Mouse (Mus musculus) left cerebral cortex, postnatal 14 days (tissue): Measurements from ENCODE around the gene Ms4a14. TPM values are rescaled to one million over a fixed set of nuclear protein-coding genes. Genes with fewer than 3 reads are reported as not detected.
A peak's percentile ranks its signal among the peaks of the same experiment; 100 is the strongest.
"Not testable (repeated sequence)": the region's sequence is repeated elsewhere in the genome, so short reads cannot be mapped to it uniquely, and the experiment has no call there.

Source experiments
- DNase-seq, 2 experiments: peaks; one replicate each; pipeline ENCODE4 v3.0.0; 2021 to 2022; ENCODE audit warnings: low spot score in 2 of 2, mixed read lengths in 1 of 2
- intact Hi-C: fragments of 180-260 bp; cut with DNase I; formaldehyde crosslinking; loops from one replicate; pipeline ENCODE4 v1.15.1; 2025
- long read RNA-seq, 2 experiments: library from polyadenylated mRNA; stranded (forward); transcript quantifications; one replicate each; pipeline ENCODE4 v2.0.0; 2021
- total RNA-seq, 2 experiments: library from RNA; stranded (reverse); gene quantifications; 2 replicates each; pipeline ENCODE4 v1.2.3; 2021

The Ms4a14 gene
- total RNA-seq = not detected
- long read RNA-seq, experiment 1 = 0 reads
- long read RNA-seq, experiment 2 = 0 reads

DNA sequence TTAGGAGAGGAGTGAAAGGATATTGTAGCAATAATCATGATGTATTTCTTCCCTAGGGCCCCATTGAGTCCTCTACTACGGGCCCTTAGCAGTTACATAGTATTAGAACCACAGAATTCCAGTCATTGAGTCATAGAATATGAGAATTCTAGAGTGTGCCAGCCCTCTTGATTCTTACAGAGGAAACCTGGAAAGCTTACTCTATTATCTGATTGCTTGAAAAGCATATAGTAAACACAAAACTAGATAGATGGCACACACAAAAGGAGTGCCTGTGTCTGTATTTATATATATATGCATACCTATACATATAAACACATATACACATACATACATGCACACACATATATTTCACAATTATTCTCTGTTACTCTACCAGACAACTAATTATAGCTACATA lies at the start of gene Ms4a14:
TSS of gene Ms4a14 (minus strand) at position 101 of the 400 bp plus-strand sequence.
- no peak for DNase-seq
- intact Hi-C loops = no loop called here

DNA sequence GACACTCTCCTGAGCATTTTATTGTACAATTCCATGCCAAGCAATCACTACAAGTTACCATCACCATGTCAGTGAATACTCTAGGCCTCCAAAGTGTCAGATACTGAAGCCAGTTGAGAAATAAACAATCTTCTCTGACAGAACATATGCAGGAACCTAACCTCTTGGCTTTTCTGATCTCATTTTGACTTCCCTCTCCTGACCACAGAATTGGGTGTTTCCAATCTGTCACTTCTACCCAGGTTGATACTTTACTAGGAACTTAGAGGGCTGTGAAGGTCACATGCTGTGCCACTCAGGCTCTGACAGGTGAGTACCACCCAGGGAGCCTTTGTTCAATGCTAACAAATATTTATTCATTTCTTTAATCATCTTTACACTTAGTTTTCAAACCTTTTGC lies 47.7 kb upstream of the Ms4a14 start:
- no peak for DNase-seq
- intact Hi-C loops = no loop called here

DNA sequence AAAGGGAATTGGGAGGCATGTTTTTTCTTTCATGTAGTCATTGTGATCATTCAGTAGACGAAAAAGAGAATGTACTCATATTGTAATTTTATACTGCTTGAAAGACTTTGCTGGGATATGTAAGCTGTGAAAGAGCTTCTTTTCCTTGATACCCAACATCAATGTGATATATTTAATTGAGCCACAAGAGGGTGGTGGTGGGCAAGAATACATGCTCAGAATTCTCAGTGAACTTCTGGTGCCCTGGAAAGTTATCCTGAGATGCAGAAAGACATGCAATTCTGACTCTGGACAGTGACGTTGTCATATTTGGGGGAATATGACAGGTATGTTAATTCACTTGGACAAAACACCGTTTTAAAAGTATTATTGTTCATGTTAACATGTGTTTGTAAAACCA lies 45.9 kb upstream of the Ms4a14 start:
- peak; percentile 29 to 43 for DNase-seq
- intact Hi-C loops = no loop called here

GRCm38 (mm10) chr19:11355730-11356129 lies 41.5 kb upstream of the Ms4a14 start:
- no peak for DNase-seq
- intact Hi-C loops = no loop called here

GRCm38 (mm10) chr19:11351878-11352277 lies 37.6 kb upstream of the Ms4a14 start:
- intact Hi-C loops = loop anchor here (5.0 kb wide), 1 partner anchor 250 kb away; the partner anchor contains the start of gene Ms4a6d
- peak; percentile 13 to 15 for DNase-seq

- intact Hi-C loops = loop anchor here (1.0 to 5.0 kb wide), 2 partner anchors 252 to 418 kb away; partner anchors contain the start of gene Ms4a6d
- peak; percentile 16 to 17 for DNase-seq
Measured at GRCm38 (mm10) chr19:11349698-11350481, 35.6 kb upstream of the Ms4a14 start.

GRCm38 (mm10) chr19:11343992-11344391 lies 29.7 kb upstream of the Ms4a14 start:
- intact Hi-C loops = no loop called here

GRCm38 (mm10) chr19:11343147-11343546 lies 28.9 kb upstream of the Ms4a14 start:
- DNase-seq = no peak
- intact Hi-C loops = no loop called here

More at GRCm38 (mm10) chr19:11343992-11344391, 29.7 kb upstream of the Ms4a14 start:
- no peak for DNase-seq

- no peak for DNase-seq
- intact Hi-C loops = no loop called here
Measured at GRCm38 (mm10) chr19:11335932-11336331, 21.7 kb upstream of the Ms4a14 start, which contains the start of gene Ms4a7. TSS of gene Ms4a7 (minus strand) at chr19:11336146.

- intact Hi-C loops = no loop called here
- DNase-seq = no peak
Measured at GRCm38 (mm10) chr19:11321123-11321522, 6.9 kb upstream of the Ms4a14 start.

- DNase-seq = no peak
- intact Hi-C loops = no loop called here
Measured at GRCm38 (mm10) chr19:11316786-11317185, 2.5 kb upstream of the Ms4a14 start.

GRCm38 (mm10) chr19:11308888-11309287 lies 5.4 kb downstream of the Ms4a14 start:
- intact Hi-C loops = no loop called here
- DNase-seq = no peak

DNA sequence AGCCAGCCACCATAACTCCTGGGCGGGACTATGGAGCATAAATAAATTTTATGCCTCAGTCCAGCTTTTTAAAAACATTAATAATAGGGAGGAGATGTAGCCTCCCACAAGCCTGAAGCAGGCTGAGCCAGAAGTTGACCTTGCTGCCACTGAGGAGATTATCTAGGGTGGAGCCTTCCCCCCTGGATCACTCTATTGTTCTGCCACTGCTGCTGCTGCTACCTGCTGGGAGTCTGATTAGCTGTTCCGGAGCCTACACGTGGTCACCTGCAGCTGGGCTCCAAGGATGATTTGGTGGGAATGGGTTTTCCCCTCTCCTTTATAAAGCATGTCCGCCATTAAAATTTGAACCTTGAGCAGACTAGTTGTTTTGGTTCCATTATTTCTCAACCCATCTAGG lies 14.7 kb downstream of the Ms4a14 start:
- intact Hi-C loops, DNase-seq: not testable (repeated sequence)

- no peak for DNase-seq
- intact Hi-C loops = no loop called here
Measured at GRCm38 (mm10) chr19:11298939-11299338, 15.3 kb downstream of the Ms4a14 start.

GRCm38 (mm10) chr19:11293616-11294015 lies 20.6 kb downstream of the Ms4a14 start:
- intact Hi-C loops, DNase-seq: not testable (repeated sequence)

GRCm38 (mm10) chr19:11292990-11293389 lies 21.3 kb downstream of the Ms4a14 start:
- DNase-seq = no peak
- intact Hi-C loops = no loop called here

- no peak for DNase-seq
- intact Hi-C loops = no loop called here
Measured at GRCm38 (mm10) chr19:11283773-11284172, 30.5 kb downstream of the Ms4a14 start, which contains the start of gene Ms4a5. TSS of gene Ms4a5 (minus strand) at chr19:11283873.

- intact Hi-C loops = no loop called here
- DNase-seq = no peak
Measured at GRCm38 (mm10) chr19:11280223-11280622, 34.0 kb downstream of the Ms4a14 start.

- no peak for DNase-seq
- intact Hi-C loops = no loop called here
Measured at GRCm38 (mm10) chr19:11276431-11276830, 37.8 kb downstream of the Ms4a14 start.

- no peak for DNase-seq
Measured at GRCm38 (mm10) chr19:11266956-11267355, 47.3 kb downstream of the Ms4a14 start.

More at GRCm38 (mm10) chr19:11266956-11267355, 47.3 kb downstream of the Ms4a14 start:
- intact Hi-C loops = no loop called here
